Mouse (Mus musculus) gastrocnemius, postnatal 10 days (tissue): ENCODE measurements around the gene Nkapd1. TPM values are rescaled to one million over a fixed set of nuclear protein-coding genes. Genes with fewer than 3 reads are reported as not detected.
"Not testable (repeated sequence)": the region's sequence is repeated elsewhere in the genome, so short reads cannot be mapped to it uniquely, and the experiment has no call there.

Experiments
- DNase-seq: peaks from one replicate; pipeline ENCODE4 v3.0.0; 2021; ENCODE audit warnings: mixed read lengths
- long read RNA-seq, 2 experiments: library from polyadenylated mRNA; stranded (forward); transcript quantifications; one replicate each; pipeline ENCODE4 v2.0.0; 2021
- total RNA-seq, 2 experiments: library from RNA; stranded (reverse); gene quantifications; 2 replicates each; pipeline ENCODE4 v1.2.3; 2021

Nkapd1 gene
- 10 to 100 TPM; 12.2 to 16.0 TPM for total RNA-seq
- long read RNA-seq, experiment 1, transcript Nkapd1-203 (6 exons, 1,225 nt), result major isoform, 6 of 10 reads
- long read RNA-seq, experiment 1, partial matches to known transcripts, result 1 of 10 reads
- long read RNA-seq, experiment 1, other reads (novel, unspliced or antisense), result 2 of 10 reads
- long read RNA-seq, experiment 2, partial matches to known transcripts, result 2 of 11 reads
- long read RNA-seq, experiment 2, other reads (novel, unspliced or antisense), result 4 of 11 reads

DNA sequence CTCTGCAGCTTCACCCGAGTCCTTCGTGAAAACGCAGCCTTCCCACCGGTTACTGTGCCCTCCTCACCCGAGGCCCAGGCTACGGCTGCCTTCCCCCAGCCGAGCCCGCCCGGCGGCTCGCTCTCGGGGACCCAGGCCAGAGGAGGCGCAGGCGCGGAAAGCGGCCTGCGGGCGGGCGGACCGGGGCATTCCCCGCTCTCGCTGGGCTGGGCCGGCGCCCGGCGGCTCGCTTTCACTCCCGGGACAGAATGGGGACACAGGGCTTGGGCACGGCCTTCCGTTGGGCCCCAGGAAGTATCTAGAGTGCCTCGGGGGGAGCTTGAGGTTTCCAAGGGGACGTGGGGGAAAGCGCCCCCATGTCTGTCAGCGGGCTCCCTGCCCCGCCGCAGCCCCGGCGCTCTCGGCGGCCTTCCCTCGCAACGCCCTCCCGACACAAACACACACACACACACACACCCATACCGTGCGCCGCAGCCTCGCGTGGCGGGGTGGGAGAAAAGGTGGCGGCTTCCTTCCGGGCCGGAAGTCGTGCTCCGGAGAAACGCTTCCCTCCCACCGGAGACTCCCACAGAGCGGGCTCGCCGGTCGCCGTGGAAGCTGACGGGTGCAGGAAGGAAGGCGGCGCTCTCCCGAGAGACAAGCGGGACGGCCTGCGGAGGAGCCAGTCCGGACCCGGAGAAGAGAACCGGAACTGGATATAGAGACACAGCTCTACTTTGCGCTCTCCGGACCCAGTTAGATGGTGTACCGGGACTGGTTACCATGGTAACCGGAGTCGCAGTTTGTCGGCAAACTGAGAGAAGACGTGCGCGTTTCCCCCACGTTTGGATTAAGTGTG, at the start of gene Nkapd1, which contains the start of gene Pih1d2:
TSS of gene Nkapd1 (minus strand) at position 699 of the 838 bp plus-strand sequence.
TSS of gene Pih1d2 (plus strand) at position 556 of the 838 bp plus-strand sequence.
- DNase-seq, result peak; percentile 70

DNA sequence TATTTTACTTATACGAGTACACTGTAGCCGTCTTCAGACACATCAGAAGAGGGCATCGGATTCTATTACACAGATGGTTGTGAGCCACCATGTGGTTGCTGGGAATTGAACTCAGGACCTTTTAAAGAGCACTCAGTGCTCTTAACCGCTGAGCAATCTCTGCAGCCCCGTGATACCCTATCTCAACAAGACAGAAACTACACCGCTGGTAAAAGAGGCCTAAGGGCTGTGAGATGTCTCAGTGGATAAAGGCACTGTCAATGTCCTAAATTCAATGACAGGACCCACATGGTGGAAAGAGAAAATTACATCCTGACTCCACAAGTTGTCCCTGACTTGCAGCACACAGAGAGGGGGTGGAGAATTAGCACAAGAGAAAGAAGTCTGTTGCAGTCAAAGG, 49.2 kb upstream of the Nkapd1 start:
- DNase-seq, result no peak

DNA sequence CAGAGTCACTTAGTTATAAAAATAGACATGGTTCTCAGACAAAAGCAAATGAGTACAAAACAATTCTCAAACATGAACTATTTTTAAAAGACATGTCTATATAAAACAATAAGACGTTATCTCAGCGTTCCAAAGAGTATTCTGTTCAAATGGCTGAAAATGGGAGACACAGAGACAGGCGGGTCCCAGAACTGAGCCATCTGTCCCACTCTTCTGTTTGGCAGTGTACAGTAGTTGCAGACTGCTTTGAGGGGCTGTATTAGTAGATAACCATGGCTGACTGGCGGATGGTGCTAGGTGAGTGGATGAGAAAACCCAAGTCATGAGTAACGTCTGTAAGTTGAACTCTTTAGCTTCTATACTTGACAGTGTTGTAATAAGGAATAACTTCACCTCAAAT, 47.6 kb upstream of the Nkapd1 start:
- DNase-seq, result no peak

DNA sequence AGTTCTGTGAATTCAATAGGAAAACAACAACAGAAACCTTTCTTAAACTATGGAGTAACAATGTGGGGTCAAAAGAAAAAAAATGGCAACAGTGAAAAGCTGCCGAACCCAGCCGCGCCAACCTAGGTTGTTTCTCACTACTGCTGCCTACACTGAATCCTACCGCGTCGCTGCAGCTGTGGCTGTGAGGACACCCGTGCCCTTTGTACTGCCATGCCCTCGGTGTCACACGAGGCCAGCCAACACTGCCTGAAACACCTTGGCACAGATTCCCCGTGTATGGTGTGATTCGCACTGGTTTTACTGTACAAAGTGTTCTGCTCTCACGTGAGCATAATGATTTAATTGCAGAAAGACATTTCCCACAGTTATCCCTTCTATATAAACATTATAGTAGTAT, 43.2 kb upstream of the Nkapd1 start:
- DNase-seq, result peak; percentile 22

DNA sequence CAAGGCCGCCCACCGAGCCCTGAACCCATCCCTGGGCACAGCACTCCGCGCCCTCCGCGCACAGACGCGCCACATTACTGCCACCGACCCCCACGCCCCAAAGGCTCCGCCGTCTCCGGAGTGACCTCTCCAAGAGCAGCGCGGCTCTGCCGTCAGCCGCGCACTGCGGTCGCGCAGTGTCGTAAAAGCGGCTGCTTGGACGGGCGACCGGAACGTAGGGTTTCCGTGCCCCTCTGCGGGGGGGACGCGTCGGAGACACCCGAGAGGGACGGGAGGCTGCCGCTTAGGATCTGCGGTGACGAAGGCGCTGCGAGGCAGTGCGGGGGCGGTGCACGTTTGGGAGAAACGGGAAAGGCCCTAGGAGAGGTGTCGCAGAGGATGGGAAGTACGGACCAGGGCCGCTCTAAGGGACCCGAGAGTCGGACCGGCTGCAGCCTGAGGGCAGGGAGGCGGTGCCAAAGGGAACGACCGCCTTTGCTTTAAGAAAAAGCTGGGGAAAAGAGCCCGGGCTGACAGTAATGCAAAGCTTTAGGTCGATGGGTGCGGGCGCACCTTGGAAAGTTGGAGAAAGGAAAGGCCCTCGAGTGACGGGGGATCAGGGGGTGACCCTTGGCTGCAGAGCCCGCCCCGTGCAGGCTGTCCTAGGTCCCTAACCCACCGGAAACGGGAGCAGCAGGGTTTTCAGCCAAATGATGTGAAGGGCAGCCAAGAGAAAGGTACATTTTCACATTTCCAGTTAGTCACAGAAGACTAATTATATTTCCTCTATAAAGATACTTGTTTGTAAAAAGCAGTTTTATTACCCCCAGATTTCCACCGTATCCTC, 42.3 kb upstream of the Nkapd1 start, which contains the start of gene Dlat:
TSS of gene Dlat (minus strand) at position 389 of the 826 bp plus-strand sequence.
- peak; percentile 82 for DNase-seq

DNA sequence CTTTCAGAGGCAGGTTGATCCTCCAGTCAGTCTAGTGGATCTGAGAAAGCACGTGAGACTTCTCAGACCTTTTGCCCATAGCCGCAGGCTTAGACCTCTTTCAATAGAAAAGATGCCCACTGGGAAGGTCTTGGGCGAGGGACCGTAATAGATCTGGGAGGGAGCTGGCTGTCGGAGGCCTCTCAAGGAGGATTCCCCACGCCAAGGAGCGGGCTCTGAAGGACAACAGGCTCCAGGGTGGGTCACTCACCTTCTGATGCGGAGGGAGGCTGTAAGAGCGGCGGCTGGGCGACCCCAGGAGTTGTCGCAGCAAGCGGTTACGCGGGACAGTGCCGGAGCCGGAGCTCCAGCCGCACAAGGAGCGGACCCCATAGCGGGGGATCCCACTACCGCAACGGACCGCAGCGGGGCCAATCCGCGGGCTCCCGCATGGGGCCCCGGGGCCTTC, 41.7 kb upstream of the Nkapd1 start:
- DNase-seq, result no peak

DNA sequence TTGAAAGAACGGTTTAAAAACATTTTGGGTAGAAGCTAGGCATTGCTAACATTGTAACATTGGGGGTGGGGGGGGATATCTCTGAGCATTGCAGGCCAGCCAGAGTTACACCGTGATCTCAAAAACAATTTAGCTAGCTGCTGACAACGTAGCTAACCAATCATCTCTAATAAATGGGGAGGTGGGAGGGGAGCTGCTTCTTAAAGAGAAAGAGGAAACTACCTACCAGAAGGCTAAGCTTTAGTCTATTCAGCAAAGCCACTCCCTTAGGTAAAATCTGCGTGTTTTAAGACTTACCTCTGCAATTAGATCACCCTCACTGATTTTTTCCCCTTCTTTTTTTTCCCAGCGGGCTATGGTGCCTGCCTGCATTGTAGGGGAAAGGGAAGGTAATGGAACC, 41.1 kb upstream of the Nkapd1 start:
- DNase-seq, result no peak

DNA sequence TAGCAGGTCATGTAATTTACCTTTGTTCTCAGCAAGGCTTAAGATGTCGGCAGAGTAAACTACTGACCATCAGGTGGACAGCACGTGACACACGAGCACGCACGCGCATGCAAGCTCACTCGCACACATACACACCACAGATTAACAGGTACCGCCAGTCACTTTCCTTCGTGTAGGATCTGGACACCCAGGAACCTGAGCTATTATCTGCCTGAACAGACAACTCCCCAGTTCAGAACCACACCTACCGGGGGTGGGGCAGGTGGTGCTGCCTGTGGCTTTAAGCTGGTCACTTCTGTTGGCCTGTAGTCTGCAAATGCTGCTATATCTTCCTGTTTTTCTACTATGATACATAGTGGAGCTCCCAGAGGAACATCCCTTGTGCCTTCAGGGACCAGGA, 33.2 kb upstream of the Nkapd1 start:
- no peak for DNase-seq

DNA sequence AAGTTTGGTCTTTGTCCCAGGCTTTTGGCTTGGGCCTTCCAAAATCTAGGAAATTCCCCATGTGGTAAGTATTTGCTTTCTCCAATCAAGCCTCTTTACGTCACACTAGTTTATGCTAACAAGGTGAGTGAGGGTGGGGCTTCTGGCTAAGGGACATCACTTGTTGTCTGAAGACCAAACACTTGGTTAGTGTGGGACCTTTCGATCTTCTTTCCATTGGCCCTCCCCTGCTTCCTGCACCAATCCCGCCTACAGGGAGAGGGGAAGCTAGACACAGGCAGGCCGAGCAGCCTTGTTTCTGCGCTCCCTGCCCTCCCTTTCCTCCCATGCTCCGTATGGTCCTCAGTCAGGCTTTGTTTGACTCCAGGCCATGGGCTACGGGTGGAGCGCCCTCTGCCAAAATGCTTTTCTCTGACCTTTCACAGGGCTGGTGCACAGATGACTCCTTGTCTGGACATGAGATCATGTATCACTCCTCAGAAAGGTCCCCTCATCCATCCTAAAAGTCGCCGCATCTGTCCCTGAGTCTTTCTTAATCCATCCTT, 29.6 kb upstream of the Nkapd1 start:
- no peak for DNase-seq

DNA sequence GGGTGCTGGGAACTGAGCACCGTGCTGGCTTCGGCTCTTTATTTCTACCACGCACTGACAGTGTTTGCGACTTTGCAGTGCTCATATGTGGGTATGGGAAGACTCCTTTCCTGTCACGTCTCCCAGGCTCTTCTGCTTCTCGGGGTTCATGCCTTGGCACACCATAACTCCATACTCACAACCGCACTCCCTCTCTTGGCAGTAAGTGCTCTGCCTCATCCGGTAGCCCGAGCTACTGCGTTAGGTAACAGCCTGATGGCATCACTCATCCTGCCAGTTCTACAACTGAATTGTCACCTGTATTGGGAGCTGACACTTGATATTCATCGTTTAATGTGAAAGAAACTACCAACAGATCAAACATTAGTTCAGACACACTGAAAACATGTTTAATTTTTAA, 17.0 kb upstream of the Nkapd1 start:
- no peak for DNase-seq

DNA sequence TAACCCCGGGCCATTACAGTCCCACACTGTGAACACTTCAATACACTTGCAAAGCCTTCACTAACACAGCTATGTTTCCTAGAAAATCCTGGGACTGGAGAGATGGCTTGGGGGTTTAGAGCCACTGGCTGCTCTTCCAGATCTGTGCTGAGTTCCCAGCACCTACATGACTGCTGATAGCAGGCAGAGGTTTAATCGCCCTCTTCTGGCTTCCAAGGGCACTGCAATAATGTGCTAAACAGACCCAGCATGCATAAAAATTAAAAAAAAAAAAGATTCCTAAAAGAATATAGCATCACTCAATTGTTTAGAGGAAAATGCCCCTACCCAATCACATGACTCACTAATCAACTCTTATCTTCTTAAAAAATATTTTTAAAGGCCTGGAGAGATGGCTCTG, 15.8 kb upstream of the Nkapd1 start:
- DNase-seq, result no peak

DNA sequence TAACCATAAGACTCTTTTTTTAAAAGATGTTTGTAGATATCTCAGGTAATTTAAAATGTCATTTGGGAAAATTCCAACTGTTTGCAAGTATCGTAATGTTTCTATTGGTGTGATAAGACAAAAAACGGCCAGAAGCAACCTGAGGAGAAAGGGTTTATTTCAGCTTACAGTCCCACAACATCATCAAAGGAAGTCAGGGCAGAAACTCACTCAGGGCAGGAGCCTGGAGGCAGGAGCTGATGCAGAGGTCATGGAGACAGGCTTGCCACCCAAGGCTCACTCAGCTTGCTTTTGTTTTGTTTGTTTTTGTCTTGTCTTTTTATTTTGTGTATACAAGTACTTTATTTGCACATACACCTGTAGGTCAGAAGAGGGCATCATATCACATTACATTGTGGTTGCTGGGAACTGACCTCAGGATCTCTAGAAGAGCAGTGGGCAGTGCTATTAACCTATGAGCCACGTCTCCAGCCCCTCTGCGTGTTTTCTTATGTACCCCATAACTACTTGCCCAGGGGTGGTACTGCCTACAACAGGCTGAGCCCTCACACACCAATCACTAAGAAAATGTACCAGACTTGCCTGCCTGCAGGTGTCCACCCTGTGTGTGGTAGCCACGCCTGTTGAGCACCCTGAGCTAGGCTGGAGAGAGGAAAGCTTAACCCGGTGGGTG, 14.9 kb upstream of the Nkapd1 start:
- DNase-seq, result no peak

DNA sequence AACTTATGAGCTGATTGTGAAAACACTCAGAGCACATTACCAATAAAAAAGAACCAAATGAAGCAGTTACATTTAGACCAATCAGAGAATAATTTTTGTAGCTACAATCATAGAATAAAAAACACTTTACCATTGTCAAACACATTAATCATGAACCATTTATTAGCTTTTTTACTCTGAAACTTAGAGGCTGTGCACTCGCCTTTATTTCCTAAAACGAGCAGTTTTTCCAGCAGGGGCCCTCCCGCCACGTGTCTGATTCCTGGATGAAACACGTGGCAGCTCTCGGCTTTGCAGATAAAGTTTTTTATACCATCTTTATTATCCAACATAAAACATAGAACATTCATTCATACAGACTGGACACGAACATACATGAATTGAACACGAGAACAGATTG, 13.6 kb upstream of the Nkapd1 start:
- DNase-seq, result not testable (repeated sequence)

DNA sequence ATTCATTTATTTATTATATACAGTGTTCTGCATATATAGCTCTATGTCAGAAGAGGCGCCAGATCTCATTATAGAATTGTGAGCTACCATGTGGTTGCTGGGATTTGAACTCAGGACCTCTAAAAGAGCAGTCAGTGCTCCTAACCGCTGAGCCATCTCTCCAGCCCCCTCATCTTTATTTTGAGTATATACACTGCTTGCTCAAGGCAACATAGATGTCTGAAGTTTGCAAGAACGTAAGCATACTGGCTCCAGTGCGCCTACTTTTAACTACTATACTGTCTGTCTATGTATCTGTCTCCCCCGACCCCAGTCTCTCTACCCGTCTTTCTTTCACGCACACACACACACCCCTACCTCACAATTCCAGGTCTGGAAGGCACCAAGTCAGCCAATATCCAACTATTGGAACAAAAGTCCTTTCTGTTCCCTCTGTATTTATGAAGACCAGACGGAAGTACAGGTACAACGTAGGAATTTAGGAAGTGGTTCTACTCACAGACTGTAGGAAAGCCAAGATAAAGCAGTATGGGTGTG, 598 bp upstream of the Nkapd1 start:
- DNase-seq, result no peak

DNA sequence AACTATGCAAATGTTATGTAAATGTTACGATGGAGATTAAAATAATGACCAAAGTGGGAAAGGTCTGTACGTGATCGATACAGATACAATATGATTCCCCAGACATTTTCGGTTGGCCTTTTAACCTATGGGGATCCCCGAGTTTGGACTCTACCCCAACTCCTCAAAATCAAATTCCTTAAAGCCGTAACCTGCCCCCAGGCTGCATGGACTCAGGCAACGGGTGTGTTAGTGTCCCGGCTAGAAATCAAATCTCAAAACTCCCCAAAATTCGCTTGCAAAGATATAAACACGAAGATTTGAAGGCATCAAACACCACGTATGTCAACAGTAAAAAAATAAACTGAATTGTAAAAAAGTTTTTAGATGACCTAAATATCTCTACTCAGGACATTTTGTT, 1.1 kb downstream of the Nkapd1 start:
- no peak for DNase-seq

DNA sequence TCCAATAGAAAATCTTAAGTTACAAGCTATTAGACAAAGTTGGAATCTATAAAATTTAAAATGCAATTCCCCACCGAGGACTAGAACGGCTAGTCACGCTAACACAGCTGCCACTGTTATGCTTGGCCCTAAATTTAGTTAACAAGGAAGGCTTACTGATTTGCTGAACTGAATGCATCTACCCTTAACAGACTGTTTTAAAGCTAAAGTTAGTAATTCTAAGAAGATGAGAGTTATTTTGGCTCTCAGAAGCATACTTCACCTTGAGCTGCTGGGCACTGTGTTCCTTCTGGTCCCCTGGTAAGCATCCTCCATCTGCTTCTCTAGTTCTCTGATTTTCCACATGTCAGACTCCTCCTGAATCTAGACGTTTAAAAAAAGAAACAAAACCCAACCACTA, 5.1 kb downstream of the Nkapd1 start:
- DNase-seq, result no peak

DNA sequence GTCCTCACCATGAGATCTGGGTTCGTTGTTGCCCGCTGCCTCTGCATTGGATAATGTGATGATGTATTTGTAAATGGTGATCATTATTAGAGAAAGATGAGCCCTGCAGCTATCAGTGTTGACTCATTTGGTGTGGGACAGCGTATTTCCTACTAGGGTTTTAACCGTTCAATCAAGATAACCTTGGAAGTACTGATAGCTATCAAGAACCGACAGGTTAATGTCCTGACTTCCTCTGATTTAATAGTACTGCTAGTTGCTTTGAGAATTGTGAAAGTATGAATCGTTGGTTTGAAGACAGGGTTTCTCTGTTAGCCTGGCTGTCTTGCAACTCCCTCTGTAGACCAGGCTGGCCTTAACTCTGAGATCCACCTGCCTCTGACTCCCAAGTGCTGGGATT, 12.9 kb downstream of the Nkapd1 start:
- no peak for DNase-seq

DNA sequence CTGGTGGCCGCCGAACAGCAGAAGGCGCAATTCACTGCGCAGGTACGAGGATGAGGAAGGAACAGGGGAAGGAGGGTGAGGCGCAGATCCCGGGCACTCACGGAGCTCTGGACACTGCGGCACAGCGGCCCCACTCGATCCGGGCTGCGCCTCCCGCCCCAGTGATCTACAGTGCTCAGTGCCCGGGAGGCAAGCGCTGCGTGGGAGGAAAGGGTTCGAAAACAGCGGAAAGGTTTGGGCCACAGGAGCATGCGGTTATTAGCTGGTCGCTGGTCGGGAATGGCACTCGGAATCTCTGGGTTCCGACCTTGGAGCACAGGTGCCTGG, 13.3 kb downstream of the Nkapd1 start:
- DNase-seq, result no peak

DNA sequence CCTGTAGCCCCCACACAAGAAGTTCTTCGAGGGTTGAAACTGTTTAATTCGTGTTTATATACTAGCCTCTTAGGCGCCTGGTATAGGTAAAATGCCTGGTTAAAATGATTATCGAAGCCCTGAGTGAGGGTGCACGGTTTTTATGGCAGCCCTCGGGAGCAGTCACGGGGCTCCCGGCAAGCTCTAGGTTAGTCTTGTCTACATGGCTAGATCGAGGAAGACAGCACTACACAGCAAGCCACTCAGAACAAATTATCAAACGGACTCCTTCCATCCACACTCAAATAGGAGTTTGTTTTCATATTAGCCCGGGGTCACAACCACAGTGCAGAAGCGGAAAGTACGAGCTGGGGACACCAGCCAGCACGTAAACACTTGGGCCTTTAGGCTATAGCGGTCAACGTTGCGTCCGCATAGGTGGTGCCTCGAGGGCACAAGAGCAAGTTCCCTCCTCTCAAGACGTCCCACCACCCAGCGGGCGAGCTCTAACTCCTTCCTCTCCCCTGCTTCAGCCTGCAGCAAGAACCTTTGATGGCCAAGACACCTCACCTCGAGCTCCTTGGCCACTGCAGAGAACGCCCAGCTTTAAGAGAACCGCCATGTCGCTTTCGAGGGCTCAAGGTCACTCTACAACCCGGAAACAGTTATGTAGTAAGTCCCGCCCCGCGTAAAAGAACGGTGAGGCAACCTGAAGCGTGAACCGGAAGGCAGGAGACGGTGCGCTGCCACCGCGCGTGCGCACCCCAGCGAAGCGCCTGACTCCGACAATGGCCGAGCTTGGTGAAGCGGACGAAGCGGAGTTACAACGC, 13.9 kb downstream of the Nkapd1 start, which contains the start of the genes Sdhd and Timm8b:
TSS of gene Sdhd (minus strand) at position 624 of the 809 bp plus-strand sequence.
TSS of gene Timm8b (plus strand) at position 722 of the 809 bp plus-strand sequence.
- peak; percentile 87 for DNase-seq

DNA sequence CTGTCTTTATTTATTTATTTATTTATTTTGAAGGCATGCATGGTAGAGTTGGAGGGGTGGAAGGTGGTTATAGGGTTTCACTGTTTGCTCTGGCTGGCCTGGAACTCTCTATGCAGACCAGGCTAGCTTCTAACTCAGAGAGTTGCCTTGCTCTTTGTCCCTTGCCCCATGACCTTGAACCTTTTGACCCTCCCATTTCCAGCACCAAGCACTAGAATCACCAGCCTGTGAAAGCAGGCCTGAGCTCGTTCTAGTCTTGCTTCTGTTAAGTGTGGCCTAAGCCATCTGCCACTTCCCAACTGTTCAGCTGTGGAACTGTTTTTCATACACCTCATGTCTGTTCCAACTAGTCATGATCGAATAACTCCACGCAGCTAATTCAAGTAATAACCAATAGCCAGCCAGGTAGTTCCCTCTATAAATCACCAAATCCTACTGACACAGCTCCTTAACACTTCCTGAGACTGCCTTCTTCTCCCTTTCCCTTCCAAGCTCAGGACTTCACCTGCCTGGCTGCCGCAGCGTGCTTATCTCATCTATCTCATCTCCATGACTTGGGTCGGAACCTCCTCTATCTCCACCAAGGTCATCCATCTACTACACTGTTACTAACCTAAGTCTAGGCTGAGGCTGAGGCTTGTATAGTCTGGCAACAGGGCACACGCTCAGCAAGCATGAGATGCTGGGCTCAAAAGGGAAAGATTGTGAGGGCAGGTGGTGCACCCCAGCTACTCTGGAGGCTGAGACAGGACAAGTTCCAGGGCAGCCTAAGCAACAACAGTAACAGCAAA, 15.0 kb downstream of the Nkapd1 start:
- DNase-seq, result no peak
